Mouse (Mus musculus) inflammation-experienced regulatory T-cells (primary cell): Measurements from ENCODE around the gene Atxn3. TPM values are rescaled to one million over a fixed set of nuclear protein-coding genes. Genes with fewer than 3 reads are reported as not detected.

Experiments
- polyA plus RNA-seq, 2 experiments: library from polyadenylated mRNA; unstranded; fragments of 100-300 nt; shearing (Covaris generic); gene quantifications; one replicate each; pipeline ENCODE4 v1.2.1; 2017

Gene Atxn3
- 10 to 100 TPM; 18.5 to 21.7 TPM for polyA plus RNA-seq

GRCm38 (mm10) chr12:101957942-101958544 lies at the start of gene Atxn3:
Gene Atxn3, minus strand, starts transcription at chr12:101958246.

DNA sequence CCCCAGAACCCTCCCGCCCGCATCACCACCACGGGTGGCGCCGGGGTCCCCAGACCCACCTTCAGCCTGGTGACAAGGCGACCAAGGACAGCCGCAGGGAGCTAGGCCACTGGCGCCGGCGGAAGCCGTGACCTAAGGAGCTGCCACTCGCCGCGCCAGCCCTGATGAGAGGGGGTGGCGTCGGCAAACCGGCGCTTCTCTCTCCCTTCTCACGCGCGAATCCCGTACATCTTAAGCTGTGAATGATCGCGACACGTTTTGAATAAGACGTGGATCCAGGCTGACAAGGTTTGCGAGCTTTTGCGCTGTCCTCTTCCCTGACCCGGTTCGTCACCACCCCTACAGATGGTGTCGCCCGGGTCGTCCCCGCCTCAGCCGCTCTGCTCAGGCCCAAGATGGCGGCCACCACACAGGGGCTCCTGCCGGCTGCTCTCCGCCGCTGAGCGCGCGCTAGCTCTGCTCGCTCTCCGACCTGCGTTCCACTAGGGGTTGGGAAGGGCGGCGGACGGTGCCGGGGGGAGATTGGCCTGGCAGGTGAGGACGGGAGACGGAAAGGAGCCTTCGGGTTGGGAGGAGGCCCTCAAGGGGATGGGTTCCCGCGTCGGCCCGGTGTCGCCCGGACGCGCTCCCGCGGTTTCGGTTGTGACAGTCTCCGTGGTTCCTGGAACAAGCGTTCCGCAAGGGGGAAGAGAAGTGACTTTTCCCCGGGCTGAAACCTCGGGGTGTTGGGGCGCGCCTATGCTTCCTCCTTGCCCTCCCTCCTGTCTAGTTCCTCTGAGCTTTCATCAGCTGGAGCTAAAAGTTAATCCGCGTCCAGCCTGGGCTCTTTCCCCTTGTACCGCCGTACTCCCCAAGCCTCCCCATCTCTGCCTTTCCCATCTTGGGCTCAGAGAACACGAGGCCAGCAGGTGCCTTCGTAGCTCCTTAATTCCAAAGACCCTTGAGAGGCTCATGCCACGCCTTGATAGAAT lies 17.8 kb upstream of the Atxn3 start, which contains the start of gene Cpsf2:
TSS of gene Cpsf2 (plus strand) at position 388 of the 971 bp plus-strand sequence.

GRCm38 (mm10) chr12:101912626-101913490 lies 45.2 kb downstream of the Atxn3 start, which contains the start of gene Trip11:
Gene Trip11, minus strand, starts transcription at chr12:101913267.

Other genes with a start within 250 kb of the Atxn3 start
- under 1 TPM in 1 of 2 experiments, not detected in 1; 0.83 TPM for gene Tc2n, start 239.7 kb downstream of the Atxn3 start, polyA plus RNA-seq
- 1 to 10 TPM in 1 of 2 experiments, under 1 TPM in 1; 0.07 to 1.1 TPM for gene Fbln5, start 139.2 kb downstream of the Atxn3 start, polyA plus RNA-seq
- 10 to 100 TPM; 61.9 to 65.7 TPM for gene Trip11, start 45.0 kb downstream of the Atxn3 start, polyA plus RNA-seq
- 10 to 100 TPM; 25.3 to 27.3 TPM for gene Cpsf2, start 17.7 kb upstream of the Atxn3 start, polyA plus RNA-seq
- under 1 TPM in 1 of 2 experiments, not detected in 1; 0.17 TPM for gene Slc24a4, start 170.5 kb upstream of the Atxn3 start, polyA plus RNA-seq